Mouse (Mus musculus) spleen, embryonic (tissue): ENCODE results near the gene Spred2.

Experiments used
- CTCF ChIA-PET: fragments of 350-600 bp; sonication (Branson Sonifier 250); formaldehyde crosslinking; loops from one replicate; lab custom pipeline; 2022; lab: Charles Lee

The Spred2 gene

GRCm38 (mm10) chr11:19952963-19953362 is 28.8 kb downstream of the Spred2 start:
- CTCF ChIA-PET: no interaction called here

GRCm38 (mm10) chr11:19953919-19954318 is 29.7 kb downstream of the Spred2 start:
- CTCF ChIA-PET: no interaction called here

DNA sequence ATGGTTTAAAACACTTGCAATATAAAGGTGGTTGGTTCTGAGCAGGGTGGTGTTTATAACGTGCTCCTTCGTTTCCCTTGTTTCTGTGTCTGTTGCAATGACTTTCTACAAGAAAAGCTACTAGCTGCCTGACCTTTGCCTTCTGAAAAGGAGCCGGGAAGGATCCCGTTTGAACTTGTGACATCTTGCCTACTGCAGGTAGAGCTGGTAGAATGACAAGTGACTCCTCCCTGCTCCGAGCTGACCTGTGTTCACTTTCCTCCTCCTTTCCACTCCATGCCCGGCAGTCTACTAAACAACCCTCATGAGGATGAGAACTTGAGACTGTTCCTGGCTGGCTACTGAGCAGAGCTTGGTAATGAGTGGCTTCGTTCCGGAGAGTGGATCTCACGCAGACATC is 30.9 kb downstream of the Spred2 start:
- CTCF ChIA-PET: no interaction called here

DNA sequence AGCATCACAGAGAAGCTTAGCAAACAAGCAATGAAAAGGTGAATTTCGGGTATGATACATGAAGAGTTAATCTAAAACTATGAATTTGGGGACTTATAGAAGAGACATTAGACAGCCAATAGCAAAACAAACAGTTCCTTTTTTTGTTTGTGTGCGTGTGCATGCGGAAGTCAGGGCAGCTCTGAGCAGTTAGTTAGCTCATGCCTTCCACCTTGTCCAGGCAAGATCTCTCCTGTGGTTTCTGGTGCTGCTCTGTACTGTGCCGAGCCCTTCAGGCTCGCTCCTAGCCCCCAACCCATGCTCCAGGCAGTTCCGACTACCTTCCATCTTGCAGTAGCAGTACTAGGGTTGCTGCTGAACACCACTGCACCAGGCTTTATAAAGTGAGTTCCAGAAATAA is 31.5 kb downstream of the Spred2 start:
- CTCF ChIA-PET: interaction anchor here (0.6 kb wide), 1 partner anchor 1187 kb away, joined by 6 read pairs; no protein-coding TSS in a partner anchor

- CTCF ChIA-PET: no interaction called here
These were observed 34.8 kb downstream of the Spred2 start for GRCm38 (mm10) chr11:19959006-19959405.

GRCm38 (mm10) chr11:19959897-19960296 is 35.7 kb downstream of the Spred2 start:
- CTCF ChIA-PET: no interaction called here

- CTCF ChIA-PET: no interaction called here
These were observed 36.4 kb downstream of the Spred2 start for GRCm38 (mm10) chr11:19960541-19960940.

DNA sequence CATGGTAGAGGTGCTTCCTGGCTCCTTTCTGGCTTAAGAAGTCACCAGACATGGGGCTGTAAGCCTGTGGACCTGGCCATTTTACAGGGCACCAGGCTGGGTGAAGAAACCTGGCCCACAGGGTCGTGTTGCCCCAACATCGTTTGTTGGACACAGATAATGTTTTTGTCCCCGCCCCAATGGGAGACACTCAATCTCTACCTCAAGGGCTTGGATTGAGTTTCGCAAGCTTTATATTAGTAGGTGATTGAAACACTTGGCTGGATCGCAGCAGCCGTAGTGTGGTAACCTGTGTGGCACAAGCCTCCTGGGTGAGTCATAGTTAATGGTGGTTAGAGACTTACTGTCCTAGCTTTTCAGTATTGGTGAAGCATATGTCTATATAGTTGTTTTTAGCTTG is 36.9 kb downstream of the Spred2 start:
- CTCF ChIA-PET: no interaction called here

- CTCF ChIA-PET: no interaction called here
These were observed 37.7 kb downstream of the Spred2 start for GRCm38 (mm10) chr11:19961766-19962365.

- CTCF ChIA-PET: interaction anchor here (0.6 to 1.1 kb wide), 3 partner anchors 36 to 813 kb away, joined by 3 to 8 read pairs (median 8); no protein-coding TSS in a partner anchor
These were observed 38.6 kb downstream of the Spred2 start for GRCm38 (mm10) chr11:19962796-19963195.

GRCm38 (mm10) chr11:19963717-19964141 is 39.6 kb downstream of the Spred2 start:
- CTCF ChIA-PET: no interaction called here

GRCm38 (mm10) chr11:19964333-19964732 is 40.2 kb downstream of the Spred2 start:
- CTCF ChIA-PET: no interaction called here

DNA sequence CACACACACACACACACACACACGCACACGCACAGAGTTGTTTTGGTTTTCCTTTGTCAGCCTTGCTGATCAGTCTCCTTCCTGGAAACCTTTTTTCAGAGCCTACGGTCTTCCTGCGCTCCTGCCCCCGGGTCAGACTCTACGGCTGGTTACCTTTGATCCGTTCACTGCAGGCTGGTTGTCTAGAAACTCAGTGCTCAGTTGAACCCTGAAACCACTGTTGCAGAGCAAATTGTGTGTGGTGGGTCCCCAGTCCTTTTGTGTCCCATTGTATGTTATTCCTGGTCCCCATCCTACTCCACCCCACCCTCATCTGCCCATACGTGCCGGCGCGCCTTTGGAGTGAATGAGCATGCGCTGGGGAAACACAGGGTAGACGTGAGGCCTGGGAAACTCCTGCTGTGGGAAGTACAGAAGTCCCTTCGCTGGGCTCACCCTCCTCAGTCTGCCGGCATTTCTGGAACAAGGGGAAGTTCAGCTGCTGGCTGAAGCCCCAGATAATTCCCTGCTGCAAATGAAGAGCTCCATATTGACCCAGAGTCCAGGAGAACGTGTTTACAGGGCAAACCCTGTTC is 40.9 kb downstream of the Spred2 start:
- CTCF ChIA-PET: no interaction called here

DNA sequence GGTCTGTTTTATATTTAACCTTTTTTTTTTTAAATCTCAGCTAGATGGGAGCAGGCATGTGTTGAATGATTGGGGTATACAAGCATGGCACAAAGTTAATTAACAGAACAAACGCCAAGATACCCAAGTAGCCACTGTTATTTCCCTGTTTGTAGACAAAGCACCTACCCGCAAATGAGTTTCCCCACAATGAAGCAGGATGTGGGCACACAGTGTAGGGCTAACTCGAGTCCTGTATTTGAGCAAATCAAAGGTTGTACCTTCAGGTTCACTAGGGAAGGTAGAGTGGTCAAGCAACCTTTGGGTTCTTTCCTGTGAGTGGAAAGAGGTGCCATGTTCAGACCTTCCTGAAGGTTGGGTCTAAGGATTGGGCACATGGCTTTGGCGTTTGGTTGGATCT is 41.5 kb downstream of the Spred2 start:
- CTCF ChIA-PET: no interaction called here

GRCm38 (mm10) chr11:19966294-19966693 is 42.1 kb downstream of the Spred2 start:
- CTCF ChIA-PET: no interaction called here

DNA sequence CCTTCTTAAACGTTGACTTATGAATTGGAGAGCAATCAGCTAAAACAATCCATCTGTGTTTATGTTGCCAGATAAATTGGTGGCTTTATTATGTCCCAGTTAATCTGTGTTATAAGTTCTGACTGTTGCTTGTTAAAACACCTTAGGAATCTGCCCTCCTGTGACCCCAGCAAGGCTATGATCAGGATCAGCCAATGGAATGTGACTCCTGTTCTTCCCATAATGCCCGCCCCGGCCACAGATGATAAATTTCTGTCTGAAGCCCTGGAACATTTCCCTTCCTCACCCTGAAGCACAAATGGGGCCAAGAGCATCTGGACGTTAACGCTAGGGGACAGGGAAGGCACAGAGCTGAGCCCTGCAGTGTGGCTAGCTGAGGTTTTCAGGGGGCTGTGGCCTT is 45.4 kb downstream of the Spred2 start:
- CTCF ChIA-PET: no interaction called here

DNA sequence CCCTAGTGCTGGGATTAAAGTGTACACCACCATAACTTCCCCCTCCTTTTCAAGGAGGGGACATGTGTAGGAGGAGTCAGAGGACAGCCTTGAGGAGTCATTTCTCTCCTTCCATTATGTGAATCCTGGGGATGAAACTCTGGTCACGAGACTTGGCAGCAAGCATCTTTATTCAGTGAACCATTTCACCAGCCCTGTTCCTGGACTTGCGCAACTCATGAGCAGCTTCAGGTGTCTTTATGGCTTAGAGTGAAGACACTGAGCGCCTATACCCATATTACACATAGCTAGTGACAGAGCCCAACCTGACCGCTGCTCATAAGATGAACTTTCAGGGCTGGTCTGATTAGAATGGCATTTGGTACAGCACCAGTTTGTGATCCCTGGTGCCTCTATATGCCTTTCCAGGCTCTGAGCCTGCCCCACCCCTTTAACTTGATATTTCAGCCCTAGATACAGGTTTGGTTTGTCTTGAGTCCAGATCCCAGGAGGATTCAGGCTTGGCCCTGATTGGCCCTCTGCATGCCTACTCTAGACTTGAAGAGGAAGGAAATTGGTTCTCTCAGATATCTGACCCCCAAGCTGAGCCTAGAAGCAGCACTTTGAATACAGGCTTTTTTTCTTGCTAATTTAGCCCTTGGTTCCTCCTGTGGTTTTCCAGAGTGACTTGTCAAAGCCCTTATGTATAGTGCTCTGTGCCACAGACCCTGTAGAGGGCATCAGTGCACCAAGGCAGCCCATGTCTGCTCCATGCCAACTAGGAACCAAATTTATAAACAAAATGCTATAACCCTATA is 48.0 kb downstream of the Spred2 start:
- CTCF ChIA-PET: no interaction called here

DNA sequence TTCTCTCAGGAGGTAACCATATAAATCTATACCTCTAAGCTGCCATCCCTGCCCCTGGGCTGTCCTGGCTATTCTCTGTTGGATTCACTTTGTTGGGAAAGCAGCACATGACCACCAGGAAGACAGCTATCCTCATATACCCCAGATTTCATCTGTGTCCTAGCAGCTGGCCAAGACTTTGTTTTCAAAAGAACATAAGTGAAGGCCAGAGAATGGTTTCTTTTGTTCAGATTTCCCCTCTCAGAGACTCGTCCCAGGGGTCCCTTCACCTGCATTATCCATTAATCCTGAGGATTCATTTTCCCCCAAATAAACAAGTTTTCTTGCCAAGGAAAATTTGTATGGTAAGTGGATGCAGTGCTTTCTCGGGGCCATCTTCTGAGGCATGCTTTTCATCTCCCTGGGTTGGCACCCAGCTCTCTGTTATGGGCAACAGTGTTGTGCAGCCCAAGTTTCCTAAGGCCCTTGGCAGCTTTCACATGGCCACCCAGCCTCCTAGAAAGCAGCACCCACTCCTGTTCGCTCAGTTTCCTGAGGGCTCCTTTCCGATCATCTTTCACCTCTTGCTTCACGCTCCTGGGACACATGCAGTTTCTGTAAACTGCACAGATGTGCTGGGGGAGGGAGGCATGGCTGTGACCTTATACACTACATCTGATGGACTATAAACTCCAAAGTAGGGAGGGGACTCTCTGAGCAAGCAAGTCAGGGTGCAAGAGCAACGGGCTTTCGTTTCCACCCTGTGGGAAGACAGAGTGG is 49.0 kb downstream of the Spred2 start:
- CTCF ChIA-PET: no interaction called here

DNA sequence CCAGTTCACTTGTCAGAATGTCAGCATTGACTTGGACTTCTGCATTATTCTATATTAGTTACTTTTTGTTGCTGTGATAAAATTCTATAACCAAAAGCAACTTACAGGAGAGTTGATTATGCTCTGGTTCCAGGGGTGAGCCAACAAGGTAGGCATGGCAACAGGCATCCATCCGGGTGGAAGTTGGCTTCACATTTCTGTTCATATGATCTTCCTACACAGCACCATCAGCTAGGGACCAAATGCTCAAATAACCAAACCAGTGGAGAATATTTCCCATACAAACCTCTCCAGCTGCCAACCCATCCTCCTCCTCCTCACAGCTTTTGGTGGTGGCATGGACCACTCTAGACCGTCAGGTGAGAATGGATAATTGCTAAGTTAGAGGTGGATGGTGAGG is 51.9 kb downstream of the Spred2 start:
- CTCF ChIA-PET: no interaction called here

GRCm38 (mm10) chr11:19977687-19978086 is 53.5 kb downstream of the Spred2 start:
- CTCF ChIA-PET: interaction anchor here (0.7 kb wide), 1 partner anchor 9 kb away, joined by 3 read pairs; no protein-coding TSS in a partner anchor

DNA sequence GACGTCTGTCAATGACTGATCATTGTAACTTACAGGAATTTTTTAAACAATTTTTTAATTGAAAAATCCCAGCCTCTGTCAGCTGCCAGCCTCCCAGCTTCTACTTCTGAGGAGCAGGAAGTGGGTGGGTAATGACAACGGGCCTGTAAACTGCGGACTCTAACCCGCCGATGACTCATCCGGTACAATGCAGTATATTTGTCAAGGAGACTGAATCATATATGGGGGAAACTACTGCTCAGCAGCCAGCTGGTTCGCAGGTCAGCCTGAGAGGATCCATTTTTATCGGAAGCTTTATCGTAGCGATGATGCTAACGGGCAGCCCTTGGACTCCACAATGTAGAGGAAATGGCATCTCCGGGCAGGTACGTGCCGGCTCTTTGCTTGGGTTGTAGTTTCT is 55.2 kb downstream of the Spred2 start:
- CTCF ChIA-PET: interaction anchor here (1.3 kb wide), 1 partner anchor 11 kb away, joined by 4 read pairs; no protein-coding TSS in a partner anchor

DNA sequence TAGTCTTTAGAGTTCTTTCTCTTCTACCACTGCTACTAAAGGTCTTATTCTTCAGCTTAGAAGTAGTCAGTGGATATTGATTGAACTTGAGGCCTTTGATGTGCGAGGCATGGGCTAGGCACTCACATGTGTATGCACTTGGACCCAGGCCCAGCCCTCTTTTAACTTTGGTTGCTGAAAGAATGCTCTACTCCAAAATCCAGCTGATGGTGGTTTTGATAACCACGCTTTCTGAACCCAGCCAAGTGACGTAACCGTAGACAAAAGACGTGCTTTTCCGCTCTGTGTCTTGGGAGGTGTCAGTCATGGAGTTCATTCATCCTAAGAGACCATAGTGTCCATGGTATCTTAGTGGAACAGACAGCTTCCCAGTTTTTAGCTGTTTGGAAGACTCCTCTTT is 57.9 kb downstream of the Spred2 start:
- CTCF ChIA-PET: no interaction called here
